Mouse (Mus musculus) liver, embryonic 14.5 days (tissue): ENCODE data around the gene Cacna1d.

ENCODE experiments used
- CTCF ChIP-seq: IDR thresholded peaks from 2 replicates; pipeline ENCODE4 v1.5.1; 2016; ENCODE audit warnings: antibody characterized with exemption, low read depth, control low read depth
- EP300 ChIP-seq: IDR thresholded peaks from 2 replicates; pipeline ENCODE4 v1.6.1; 2016; ENCODE audit warnings: antibody characterized with exemption, low read depth

DNA sequence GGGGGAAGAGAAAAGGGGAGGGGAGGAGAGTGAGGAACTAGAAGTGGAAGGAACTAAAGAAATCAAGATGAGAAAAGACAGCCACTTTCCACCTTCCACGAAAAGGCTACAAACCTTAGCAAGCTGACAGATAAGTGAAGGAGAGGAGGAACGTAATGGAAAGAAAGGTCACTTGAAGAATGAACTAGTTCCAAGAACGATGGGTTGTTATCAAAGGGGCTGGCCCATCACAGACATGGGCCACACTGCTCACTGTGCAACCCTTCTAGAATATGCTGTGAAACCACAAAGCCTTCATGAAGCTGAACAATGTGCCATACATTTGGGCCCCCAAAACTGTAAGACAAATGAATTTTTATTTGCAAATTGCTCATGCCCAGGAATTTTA is 248.4 kb downstream of the Cacna1d start:
- TF ChIP-seq CTCF, result no peak
- no peak for TF ChIP-seq EP300
